Mouse (Mus musculus) lung, embryonic 15.5 days (tissue): ENCODE data around the gene Grid2. TPM values are rescaled to one million over a fixed set of nuclear protein-coding genes. Genes with fewer than 3 reads are reported as not detected.

ENCODE experiments used
- ATAC-seq: fragments of 200-750 bp; cut with Nextera tagmentation; 2 replicates; pipeline ENCODE4 v1.8.0; 2017; ENCODE audit warnings: moderate number of reproducible peaks, borderline replicate concordance; ENCODE audit not compliant: low FRiP score, low TSS enrichment; ENCODE audit errors: extremely low read depth
- H3K27ac ChIP-seq: fragments of 300-500 bp; sonication (generic); 2 replicates; pipeline ENCODE4 v1.5.1; 2015; ENCODE audit warnings: moderate library complexity, mild to moderate bottlenecking, inconsistent platforms
- H3K27me3 ChIP-seq: fragments of 300-500 bp; sonication (generic); 2 replicates; pipeline ENCODE4 v1.6.1; 2015; ENCODE audit warnings: inconsistent platforms
- H3K36me3 ChIP-seq: fragments of 300-500 bp; sonication (generic); 2 replicates; pipeline ENCODE4 v1.6.1; 2015; ENCODE audit warnings: inconsistent platforms
- H3K4me1 ChIP-seq: fragments of 300-500 bp; sonication (generic); 2 replicates; pipeline ENCODE4 v1.6.1; 2015; ENCODE audit warnings: inconsistent platforms
- H3K4me2 ChIP-seq: fragments of 300-500 bp; sonication (generic); 2 replicates; pipeline ENCODE4 v1.6.1; 2015; ENCODE audit warnings: inconsistent platforms, mild to moderate bottlenecking, moderate library complexity
- H3K4me3 ChIP-seq: fragments of 300-500 bp; sonication (generic); 2 replicates; pipeline ENCODE4 v1.5.1; 2015; ENCODE audit warnings: mild to moderate bottlenecking, inconsistent platforms
- H3K9ac ChIP-seq: fragments of 300-500 bp; sonication (generic); 2 replicates; pipeline ENCODE4 v1.6.1; 2015; ENCODE audit warnings: inconsistent platforms
- H3K9me3 ChIP-seq: fragments of 300-500 bp; sonication (generic); 2 replicates; pipeline ENCODE4 v1.6.1; 2016; ENCODE audit warnings: inconsistent platforms
- WGBS: fragments of 180-500 bp; shearing (Covaris S2); methylation state at CpG from one replicate; pipeline ENCODE4 v1.1.7; 2015; 5-methylcytosine and 5-hydroxymethylcytosine counted together
- polyA plus RNA-seq: library from polyadenylated mRNA; unstranded; fragments of >200 nt; fragmentation: Nextera tagmentation; extraction: Ambion mirVana; gene quantifications from 2 replicates; pipeline ENCODE4 v1.2.1, GENCODE M21; 2015

The Grid2 gene
- polyA plus RNA-seq, 1 experiment from 2014 or later: 1.1 TPM

GRCm38 (mm10) chr6:63917035-63917570, 661.4 kb downstream of the Grid2 start:
- Histone ChIP-seq H3K4me3 (no peak overlapping the region), H3K27me3 (no peaks in the 10 kb centered on the region), H3K27ac (no peak overlapping the region), H3K9me3 (no peaks in the 10 kb centered on the region), H3K36me3 (no peaks in the 10 kb centered on the region), H3K4me2 (no peak overlapping the region), H3K9ac (no peak overlapping the region), H3K4me1 (no peaks in the 10 kb centered on the region)
- 61% methylated on average over 6 of the region's 6 CpGs for WGBS
- ATAC-seq: no peak

GRCm38 (mm10) chr6:63921951-63922350, 666.3 kb downstream of the Grid2 start:
- Histone ChIP-seq H3K4me3 (no peak overlapping the region), H3K27ac (no peak overlapping the region), H3K4me1 (no peaks in the 10 kb centered on the region), H3K27me3 (no peaks in the 10 kb centered on the region), H3K4me2 (no peak overlapping the region), H3K9me3 (no peaks in the 10 kb centered on the region), H3K9ac (no peak overlapping the region), H3K36me3 (no peaks in the 10 kb centered on the region)
- 84% methylated on average over 6 of the region's 6 CpGs for WGBS
- no peak for ATAC-seq

- Histone ChIP-seq H3K27me3 (no peaks in the 10 kb centered on the region), H3K27ac (no peak overlapping the region), H3K4me3 (no peak overlapping the region), H3K4me2 (no peak overlapping the region), H3K9ac (no peak overlapping the region), H3K4me1 (0 out of 2 replicates have a peak, but pooled peaks cover 4% of the 10 kb centered on the region), H3K36me3 (no peaks in the 10 kb centered on the region), H3K9me3 (no peaks in the 10 kb centered on the region)
- ATAC-seq: no peak
Observed at GRCm38 (mm10) chr6:63931201-63931600, 675.5 kb downstream of the Grid2 start.

- Histone ChIP-seq H3K4me1 (no peaks in the 10 kb centered on the region), H3K36me3 (no peaks in the 10 kb centered on the region), H3K27me3 (no peaks in the 10 kb centered on the region), H3K4me2 (no peak overlapping the region), H3K9ac (no peak overlapping the region), H3K9me3 (no peaks in the 10 kb centered on the region), H3K4me3 (no peak overlapping the region), H3K27ac (no peak overlapping the region)
- no peak for ATAC-seq
- 44% methylated on average over 5 of the region's 5 CpGs for WGBS
Observed at GRCm38 (mm10) chr6:63946721-63947120, 691.0 kb downstream of the Grid2 start.

GRCm38 (mm10) chr6:63963789-63964188, 708.1 kb downstream of the Grid2 start:
- no peaks in the 10 kb centered on the region for H3K9me3 ChIP-seq
- H3K36me3 ChIP-seq: no peaks in the 10 kb centered on the region
- H3K4me2 ChIP-seq: no peak overlapping the region
- H3K27me3 ChIP-seq: no peaks in the 10 kb centered on the region
- H3K27ac ChIP-seq: no peak overlapping the region
- WGBS: 63% methylated on average over 3 of the region's 3 CpGs
- no peak for ATAC-seq
- no peak overlapping the region for H3K4me3 ChIP-seq
- H3K4me1 ChIP-seq: no peaks in the 10 kb centered on the region
- H3K9ac ChIP-seq: no peak overlapping the region

- no peaks in the 10 kb centered on the region for H3K4me1 ChIP-seq
- H3K9ac ChIP-seq: no peak overlapping the region
- WGBS: 77% methylated on average over 6 of the region's 6 CpGs
Observed at GRCm38 (mm10) chr6:63964269-63964668, 708.6 kb downstream of the Grid2 start.

GRCm38 (mm10) chr6:63964735-63965134, 709.1 kb downstream of the Grid2 start:
- Histone ChIP-seq H3K36me3 (no peaks in the 10 kb centered on the region), H3K4me2 (no peak overlapping the region), H3K4me1 (no peaks in the 10 kb centered on the region), H3K27ac (no peak overlapping the region), H3K27me3 (no peaks in the 10 kb centered on the region), H3K9ac (no peak overlapping the region), H3K9me3 (no peaks in the 10 kb centered on the region), H3K4me3 (no peak overlapping the region)
- WGBS: 31% methylated on average over 2 of the region's 2 CpGs
- ATAC-seq: no peak; the same call in 1 of the 2 replicates

More at GRCm38 (mm10) chr6:63964269-63964668, 708.6 kb downstream of the Grid2 start:
- Histone ChIP-seq H3K4me3 (no peak overlapping the region), H3K27me3 (no peaks in the 10 kb centered on the region), H3K9me3 (no peaks in the 10 kb centered on the region), H3K27ac (no peak overlapping the region), H3K36me3 (no peaks in the 10 kb centered on the region), H3K4me2 (no peak overlapping the region)
- no peak for ATAC-seq

- Histone ChIP-seq H3K36me3 (no peaks in the 10 kb centered on the region), H3K4me1 (no peaks in the 10 kb centered on the region), H3K4me3 (no peak overlapping the region), H3K4me2 (no peak overlapping the region), H3K27ac (no peak overlapping the region), H3K9me3 (no peaks in the 10 kb centered on the region), H3K9ac (no peak overlapping the region), H3K27me3 (no peaks in the 10 kb centered on the region)
- no peak for ATAC-seq
- WGBS: 70% methylated on average over 2 of the region's 2 CpGs
Observed at GRCm38 (mm10) chr6:64046084-64046483, 790.4 kb downstream of the Grid2 start.

- H3K4me1 ChIP-seq: no peaks in the 10 kb centered on the region
- no peaks in the 10 kb centered on the region for H3K9me3 ChIP-seq
- H3K27ac ChIP-seq: no peak overlapping the region
- no peak overlapping the region for H3K4me2 ChIP-seq
- no peaks in the 10 kb centered on the region for H3K36me3 ChIP-seq
- no peak overlapping the region for H3K9ac ChIP-seq
- 60% methylated on average over 1 of the region's 1 CpGs for WGBS
- H3K27me3 ChIP-seq: no peaks in the 10 kb centered on the region
- no peak overlapping the region for H3K4me3 ChIP-seq
- ATAC-seq: no peak
Observed at GRCm38 (mm10) chr6:64046732-64047131, 791.1 kb downstream of the Grid2 start.

GRCm38 (mm10) chr6:64047950-64048349, 792.3 kb downstream of the Grid2 start:
- Histone ChIP-seq H3K4me2 (no peak overlapping the region), H3K27me3 (no peaks in the 10 kb centered on the region), H3K27ac (no peak overlapping the region), H3K36me3 (no peaks in the 10 kb centered on the region), H3K4me3 (no peak overlapping the region), H3K9me3 (no peaks in the 10 kb centered on the region), H3K4me1 (no peaks in the 10 kb centered on the region), H3K9ac (no peak overlapping the region)
- 79% methylated on average over 5 of the region's 5 CpGs for WGBS
- ATAC-seq: no peak

- no peak overlapping the region for H3K4me2 ChIP-seq
Observed at GRCm38 (mm10) chr6:64063858-64064257, 808.2 kb downstream of the Grid2 start.

GRCm38 (mm10) chr6:64064704-64065103, 809.0 kb downstream of the Grid2 start:
- Histone ChIP-seq H3K27me3 (no peaks in the 10 kb centered on the region), H3K36me3 (no peaks in the 10 kb centered on the region), H3K27ac (no peak overlapping the region), H3K9me3 (no peaks in the 10 kb centered on the region), H3K9ac (no peak overlapping the region), H3K4me2 (no peak overlapping the region), H3K4me1 (no peaks in the 10 kb centered on the region), H3K4me3 (no peak overlapping the region)
- ATAC-seq: no peak
- 79% methylated on average over 2 of the region's 2 CpGs for WGBS

More at GRCm38 (mm10) chr6:64063858-64064257, 808.2 kb downstream of the Grid2 start:
- Histone ChIP-seq H3K9ac (no peak overlapping the region), H3K4me3 (no peak overlapping the region), H3K9me3 (no peaks in the 10 kb centered on the region), H3K27me3 (no peaks in the 10 kb centered on the region), H3K27ac (no peak overlapping the region), H3K36me3 (no peaks in the 10 kb centered on the region), H3K4me1 (no peaks in the 10 kb centered on the region)
- no peak for ATAC-seq
- 73% methylated on average over 7 of the region's 7 CpGs for WGBS

- H3K27me3 ChIP-seq: no peaks in the 10 kb centered on the region
- no peak overlapping the region for H3K4me3 ChIP-seq
- H3K4me1 ChIP-seq: no peaks in the 10 kb centered on the region
- no peaks in the 10 kb centered on the region for H3K9me3 ChIP-seq
- 63% methylated on average over 2 of the region's 2 CpGs for WGBS
- H3K27ac ChIP-seq: no peak overlapping the region
- no peak for ATAC-seq
- no peaks in the 10 kb centered on the region for H3K36me3 ChIP-seq
- no peak overlapping the region for H3K9ac ChIP-seq
- H3K4me2 ChIP-seq: no peak overlapping the region
Observed at GRCm38 (mm10) chr6:64073406-64073805, 817.7 kb downstream of the Grid2 start.
